ENCODE assay signal across 9 mouse cellular contexts in genomic region chr13:23310036-23310435, GRCm38 (mm10). TPM values are rescaled to one million over a fixed set of nuclear protein-coding genes. Genes with fewer than 3 reads are reported as not detected.
DNase-seq lines count a peak whose midpoint lies in the region; ATAC-seq lines count a peak whose summit lies in the region.
"Had no signal": no experiment of that assay in that cellular context is flagged by ENCODE, and none has a peak within 500 bp of the region (broad histone marks: within the 10 kb centered on the region; RNA-seq: fewer than 3 reads in every experiment).

No protein-coding gene starts in this region.

- WGBS in heart, embryonic 16.5 days: 11% methylated on average over 11 of the region's 11 CpGs
- WGBS in intestine, embryonic 14.5 days: 2% methylated on average over 11 of the region's 11 CpGs

- peak overlapping the region; percentile 35 for H3K4me3 ChIP-seq in heart, embryonic 16.5 days (ENCODE audit: low read length)
- peak overlapping the region; percentile 38 for H3K4me3 ChIP-seq in intestine, embryonic 14.5 days (ENCODE audit: low read depth, low read length)

- no peak overlapping the region for H3K27ac ChIP-seq in heart, embryonic 16.5 days (ENCODE audit: low read length)
- no peak overlapping the region for H3K27ac ChIP-seq in intestine, embryonic 14.5 days (ENCODE audit: low read depth)

- no peak overlapping the region for H3K9ac ChIP-seq in heart, embryonic 16.5 days (ENCODE audit: low read length)
- H3K9ac ChIP-seq in intestine, embryonic 14.5 days (ENCODE audit: low read length): no peak overlapping the region

- no peak for ATAC-seq in heart, embryonic 16.5 days (replicated peaks; ENCODE audit: extremely low read depth, insufficient read depth, low FRiP score)
- ATAC-seq in intestine, embryonic 14.5 days (replicated peaks; ENCODE audit: low FRiP score, low TSS enrichment, low read depth): no peak
- ATAC-seq in erythroid progenitor cell, adult 5-6 weeks (replicated peaks; ENCODE audit: low FRiP score, poor library complexity, severe bottlenecking): no peak

- H3K4me1 ChIP-seq in heart, embryonic 16.5 days (ENCODE audit: control insufficient read depth, insufficient read depth, low read length): peaks cover 17% of the 10 kb centered on the region
- H3K4me1 ChIP-seq in intestine, embryonic 14.5 days (replicated peaks; ENCODE audit: control insufficient read depth, insufficient read depth, low read length): no peaks in the 10 kb centered on the region; the same call in 1 of the 2 replicates

- peaks cover 67% of the 10 kb centered on the region for H3K27me3 ChIP-seq in heart, embryonic 16.5 days (ENCODE audit: control insufficient read depth, insufficient read depth, low read length)
- peaks cover 79% of the 10 kb centered on the region for H3K27me3 ChIP-seq in intestine, embryonic 14.5 days (replicated peaks; ENCODE audit: control insufficient read depth, insufficient read depth, low read length)

- H3K36me3 ChIP-seq in heart, embryonic 16.5 days (ENCODE audit: control insufficient read depth, insufficient read depth): no peaks in the 10 kb centered on the region
- H3K36me3 ChIP-seq in intestine, embryonic 14.5 days (ENCODE audit: control insufficient read depth, insufficient read depth, low read length): no peaks in the 10 kb centered on the region

- intact Hi-C loops in heart, postnatal 25 days (cut with DNase I): no loop called here
- intact Hi-C loops in left cerebral cortex, postnatal 25 days (cut with DNase I): no loop called here

- H3K4me2 ChIP-seq in heart, embryonic 16.5 days (ENCODE audit: low read depth, low read length): peak overlapping the region; percentile 51
- H3K4me2 ChIP-seq in intestine, embryonic 14.5 days (ENCODE audit: low read length): peak overlapping the region; percentile 63

- no peak for DNase-seq in heart, postnatal 25 days (ENCODE audit: low spot score)
- peak; percentile 26 for DNase-seq in embryo, embryonic 9.5 days (ENCODE audit: extremely low spot score)
- DNase-seq in intestine, embryonic 14.5 days (ENCODE audit: low spot score): no peak
- DNase-seq in neural tube, embryonic 10.5 days (ENCODE audit: extremely low spot score, low spot score): peak; percentile 48
- DNase-seq in left cerebral cortex, postnatal 25 days (ENCODE audit: low spot score in 2 of 2): no peak
- no peak for DNase-seq in adrenal gland, adult 18-20 months (ENCODE audit: low spot score in 2 of 2)
- DNase-seq: cerebellum, adult 9-10 months had no signal

- H3K9me3 ChIP-seq in heart, embryonic 16.5 days (replicated peaks; ENCODE audit: control insufficient read depth, low read length): no peaks in the 10 kb centered on the region
- no peaks in the 10 kb centered on the region for H3K9me3 ChIP-seq in intestine, embryonic 14.5 days (ENCODE audit: control insufficient read depth, low read length)

RNA-seq across cellular contexts. Expression of gene Zfp322a, which starts 59.0 kb away (rescaled TPM):
- polyA plus RNA-seq in heart, embryonic 16.5 days (2015; fragmentation: Nextera tagmentation; extraction: Ambion mirVana): 36.5 and 37.8 TPM in 2 replicates
- 10 to 100 TPM; 16.8 to 20.2 TPM for total RNA-seq in heart, postnatal 25 days (2021)
- 39.5 and 49.8 TPM in 2 replicates for polyA plus RNA-seq in intestine, embryonic 14.5 days (2014; fragmentation: Nextera tagmentation; extraction: Ambion mirVana)
- total RNA-seq in erythroid progenitor cell, adult 5-6 weeks (2015; ENCODE audit: low replicate concordance): 4.3 and 15.1 TPM in 2 replicates
- 18.7 and 48.1 TPM in 2 replicates for total RNA-seq in erythroid progenitor cell, adult 5-6 weeks (2017; ENCODE audit: low replicate concordance)
- 10 to 100 TPM; 35.1 to 36.5 TPM for total RNA-seq in left cerebral cortex, postnatal 25 days (2021)
- total RNA-seq in adrenal gland, adult 18-20 months (2021): 10 to 100 TPM; 15.0 to 18.5 TPM

Comparison
In these comparisons a context has a peak if more than half of its experiments do, and no peak if none do; other contexts are left out.
1. DNase-seq: peak in embryo, embryonic 9.5 days (single experiment) and neural tube, embryonic 10.5 days (single experiment); none in heart, postnatal 25 days (single experiment), intestine, embryonic 14.5 days (single experiment), left cerebral cortex, postnatal 25 days (0 of 2) and adrenal gland, adult 18-20 months (0 of 2).